Mouse (Mus musculus) megakaryocyte progenitor cell, adult 5-6 weeks (primary cell): ENCODE measurements around the gene Kcnj12. TPM values are rescaled to one million over a fixed set of nuclear protein-coding genes. Genes with fewer than 3 reads are reported as not detected.
A peak's percentile ranks its signal among the peaks of the same experiment; 100 is the strongest.

Experiments used
- ATAC-seq: replicated peaks from 2 replicates; pipeline ENCODE4 v1.8.0; 2016; ENCODE audit warnings: mild to moderate bottlenecking, moderate TSS enrichment, inconsistent platforms; ENCODE audit not compliant: poor library complexity
- total RNA-seq, 2 experiments: library from RNA; stranded (forward) in 1 of 2; stranded (reverse) in 1 of 2; fragments of 157-497, 149-512 nt in 1 of 2; fragments of 200-1000 nt in 1 of 2; gene quantifications; 2 replicates each; pipeline versions ENCODE4 v1.2.3 to v1.2.4; 2015 to 2017

Gene Kcnj12
- total RNA-seq, 2 experiments from 2014 or later: not detected

GRCm38 (mm10) chr11:61051151-61051550, 28.8 kb downstream of the Kcnj12 start:
- no peak for ATAC-seq

GRCm38 (mm10) chr11:61056871-61057270, 34.5 kb downstream of the Kcnj12 start:
- ATAC-seq: no peak

GRCm38 (mm10) chr11:61059691-61060457, 37.5 kb downstream of the Kcnj12 start:
- ATAC-seq: no peak

GRCm38 (mm10) chr11:61060634-61061033, 38.3 kb downstream of the Kcnj12 start:
- ATAC-seq: no peak

GRCm38 (mm10) chr11:61062548-61063461, 40.4 kb downstream of the Kcnj12 start:
- ATAC-seq: no peak

GRCm38 (mm10) chr11:61063503-61063902, 41.1 kb downstream of the Kcnj12 start:
- ATAC-seq: no peak

GRCm38 (mm10) chr11:61065620-61066019, 43.3 kb downstream of the Kcnj12 start:
- ATAC-seq: no peak

- ATAC-seq: peak; percentile 26; the same call in 1 of the 2 replicates
Measured at GRCm38 (mm10) chr11:61067133-61067835, 44.9 kb downstream of the Kcnj12 start.

GRCm38 (mm10) chr11:61068866-61069265, 46.5 kb downstream of the Kcnj12 start:
- ATAC-seq: no peak

- no peak for ATAC-seq
Measured at GRCm38 (mm10) chr11:61069645-61070044, 47.3 kb downstream of the Kcnj12 start.

GRCm38 (mm10) chr11:61074646-61075317, 52.4 kb downstream of the Kcnj12 start:
- no peak for ATAC-seq

GRCm38 (mm10) chr11:61075361-61076326, 53.3 kb downstream of the Kcnj12 start:
- peak; percentile 93 for ATAC-seq

GRCm38 (mm10) chr11:61081624-61082023, 59.3 kb downstream of the Kcnj12 start:
- no peak for ATAC-seq

- no peak for ATAC-seq
Measured at GRCm38 (mm10) chr11:61090195-61090594, 67.8 kb downstream of the Kcnj12 start.

GRCm38 (mm10) chr11:61091192-61091591, 68.8 kb downstream of the Kcnj12 start:
- ATAC-seq: no peak

- ATAC-seq: 0 out of 2 replicates have a peak, but pooled peaks have one; percentile 44
Measured at GRCm38 (mm10) chr11:61091642-61092262, 69.4 kb downstream of the Kcnj12 start.

- ATAC-seq: no peak
Measured at GRCm38 (mm10) chr11:61098046-61098445, 75.7 kb downstream of the Kcnj12 start.

- ATAC-seq: no peak
Measured at GRCm38 (mm10) chr11:61102397-61103339, 80.3 kb downstream of the Kcnj12 start.
